Mouse (Mus musculus) stomach, postnatal 0 days (tissue): ENCODE results near the gene Adam33.

Experiments used
- CTCF ChIP-seq: IDR thresholded peaks from 2 replicates; pipeline ENCODE4 v1.5.1; 2016; ENCODE audit warnings: antibody characterized with exemption, low read depth, mild to moderate bottlenecking, moderate library complexity
- EP300 ChIP-seq: optimal IDR thresholded peaks from 2 replicates; pipeline ENCODE3; 2016; ENCODE audit warnings: antibody characterized with exemption

DNA sequence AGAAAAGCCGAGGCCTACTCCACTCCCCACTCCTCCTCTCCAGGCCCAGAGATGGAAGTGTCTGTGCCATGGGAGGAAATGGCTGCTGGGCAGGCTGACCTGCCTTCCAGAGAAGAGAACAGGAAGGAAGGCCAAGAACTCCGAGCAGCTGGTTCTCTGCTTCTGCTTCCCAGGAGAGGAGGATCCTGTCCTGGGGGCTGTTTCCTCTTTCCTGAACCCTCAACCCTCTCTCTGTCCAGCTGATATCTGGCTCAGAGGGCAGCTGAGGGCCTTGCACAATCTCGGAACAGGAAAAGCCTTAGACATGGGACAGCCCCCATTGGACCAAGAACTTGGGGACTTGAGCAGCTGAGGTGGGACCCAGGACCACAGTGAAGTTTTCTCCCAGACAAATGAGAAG, 27.2 kb upstream of the Adam33 start:
- TF ChIP-seq CTCF (no peak), EP300 (no peak)
